Mouse (Mus musculus) hindbrain, embryonic 13.5 days (tissue): Measurements from ENCODE around the gene Ahdc1. TPM values are rescaled to one million over a fixed set of nuclear protein-coding genes. Genes with fewer than 3 reads are reported as not detected.

Experiments used
- ATAC-seq: fragments of 200-750 bp; cut with Nextera tagmentation; 2 replicates; pipeline ENCODE4 v1.8.0; 2017; ENCODE audit warnings: moderate TSS enrichment; ENCODE audit not compliant: low FRiP score
- H3K27ac ChIP-seq: fragments of 300-500 bp; sonication (generic); 2 replicates; pipeline ENCODE4 v1.5.1; 2015; ENCODE audit warnings: inconsistent platforms, mild to moderate bottlenecking, moderate library complexity
- H3K27me3 ChIP-seq: fragments of 300-500 bp; sonication (generic); 2 replicates; pipeline ENCODE4 v1.6.1; 2015; ENCODE audit warnings: mild to moderate bottlenecking, inconsistent platforms
- H3K36me3 ChIP-seq: fragments of 300-500 bp; sonication (generic); 2 replicates; pipeline ENCODE4 v1.6.1; 2015; ENCODE audit warnings: mild to moderate bottlenecking, inconsistent platforms
- H3K4me1 ChIP-seq: fragments of 300-500 bp; sonication (generic); replicated peaks from 2 replicates; pipeline ENCODE4 v1.6.1; 2015; ENCODE audit warnings: inconsistent platforms
- H3K4me2 ChIP-seq: fragments of 300-500 bp; sonication (generic); 2 replicates; pipeline ENCODE4 v1.6.1; 2015; ENCODE audit warnings: inconsistent platforms, mild to moderate bottlenecking, moderate library complexity
- H3K4me3 ChIP-seq: fragments of 300-500 bp; sonication (generic); 2 replicates; pipeline ENCODE4 v1.5.1; 2015; ENCODE audit warnings: mild to moderate bottlenecking, inconsistent platforms
- H3K9ac ChIP-seq: fragments of 300-500 bp; sonication (generic); 2 replicates; pipeline ENCODE4 v1.6.1; 2015; ENCODE audit warnings: mild to moderate bottlenecking, inconsistent platforms
- H3K9me3 ChIP-seq: fragments of 300-500 bp; sonication (generic); 2 replicates; pipeline ENCODE4 v1.6.1; 2016; ENCODE audit warnings: inconsistent platforms
- WGBS: fragments of 180-500 bp; shearing (Covaris S2); methylation state at CpG from one replicate; pipeline ENCODE4 v1.1.7; 2015; 5-methylcytosine and 5-hydroxymethylcytosine counted together
- polyA plus RNA-seq: library from polyadenylated mRNA; unstranded; fragments of >200 nt; fragmentation: Nextera tagmentation; extraction: Ambion mirVana; gene quantifications from 2 replicates; pipeline ENCODE4 v1.2.1, GENCODE M21; 2015

Gene Ahdc1
- polyA plus RNA-seq, 1 experiment from 2014 or later = 12.5 TPM

GRCm38 (mm10) chr4:132974904-132975303 lies 36.2 kb upstream of the Ahdc1 start:
- Histone ChIP-seq H3K27me3 (peaks cover 65% of the 10 kb centered on the region), H3K4me2 (peak overlapping the region; percentile 39), H3K4me1 (peaks cover 43% of the 10 kb centered on the region), H3K9ac (no peak overlapping the region), H3K9me3 (no peaks in the 10 kb centered on the region), H3K27ac (no peak overlapping the region), H3K36me3 (no peaks in the 10 kb centered on the region), H3K4me3 (peak overlapping the region; percentile 16; the same call in 1 of the 2 replicates)
- no peak for ATAC-seq
- WGBS = under 1% methylated on average over 15 of the region's 15 CpGs

GRCm38 (mm10) chr4:132975791-132976190 lies 35.3 kb upstream of the Ahdc1 start:
- Histone ChIP-seq H3K27ac (no peak overlapping the region), H3K4me2 (no peak overlapping the region), H3K4me3 (no peak overlapping the region), H3K27me3 (peaks cover 65% of the 10 kb centered on the region), H3K36me3 (no peaks in the 10 kb centered on the region), H3K4me1 (peaks cover 43% of the 10 kb centered on the region), H3K9ac (no peak overlapping the region), H3K9me3 (no peaks in the 10 kb centered on the region)
- 42% methylated on average over 3 of the region's 3 CpGs for WGBS
- ATAC-seq = no peak

DNA sequence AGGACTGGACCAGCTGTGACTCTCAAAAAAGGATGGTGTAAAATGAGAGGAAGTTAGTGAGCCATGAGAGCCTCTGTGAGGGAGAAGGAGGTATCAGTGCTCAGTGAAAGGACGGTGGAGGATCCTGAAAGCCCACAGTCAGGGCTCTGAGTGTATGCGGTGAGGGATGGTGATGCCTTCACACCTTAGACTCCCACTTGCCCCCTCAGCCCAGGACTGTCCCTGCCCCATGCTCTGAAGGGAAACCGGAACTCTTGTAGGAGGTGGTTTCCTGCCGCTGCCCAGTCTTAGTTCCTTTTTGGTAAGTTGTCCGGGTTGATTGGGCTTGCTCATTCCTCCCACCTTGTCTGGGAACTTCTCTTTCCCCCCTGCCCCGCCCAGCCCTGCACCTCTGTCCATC lies 34.3 kb upstream of the Ahdc1 start:
- WGBS = 78% methylated on average over 6 of the region's 6 CpGs
- Histone ChIP-seq H3K9me3 (no peaks in the 10 kb centered on the region), H3K27ac (no peak overlapping the region), H3K9ac (no peak overlapping the region), H3K4me1 (peaks cover 46% of the 10 kb centered on the region), H3K36me3 (no peaks in the 10 kb centered on the region), H3K27me3 (peaks cover 60% of the 10 kb centered on the region), H3K4me3 (no peak overlapping the region), H3K4me2 (no peak overlapping the region)
- no peak for ATAC-seq

DNA sequence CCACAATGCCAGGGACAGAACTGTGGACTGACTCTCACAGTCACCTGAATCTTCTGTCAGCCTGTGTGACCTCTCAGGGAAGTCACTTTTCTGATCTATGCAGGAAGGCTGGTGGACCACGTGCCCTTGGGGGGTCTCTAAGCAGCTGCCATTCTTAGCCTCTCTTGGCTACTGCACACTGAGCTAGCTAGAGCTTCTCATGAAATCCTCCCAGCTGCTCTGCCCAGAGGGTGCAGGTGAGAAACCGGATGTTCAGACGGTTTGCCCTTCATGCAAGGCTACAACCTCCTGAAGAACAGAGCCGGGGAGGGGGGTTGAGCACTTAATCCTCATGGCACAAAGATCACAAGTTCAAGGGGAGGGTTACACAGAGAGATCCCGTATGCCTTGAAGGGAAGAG lies 33.5 kb upstream of the Ahdc1 start:
- Histone ChIP-seq H3K27ac (no peak overlapping the region), H3K9ac (no peak overlapping the region), H3K4me2 (no peak overlapping the region), H3K36me3 (no peaks in the 10 kb centered on the region), H3K4me1 (peaks cover 40% of the 10 kb centered on the region), H3K9me3 (no peaks in the 10 kb centered on the region), H3K4me3 (no peak overlapping the region), H3K27me3 (peaks cover 52% of the 10 kb centered on the region)
- WGBS = 68% methylated on average over 5 of the region's 5 CpGs
- no peak for ATAC-seq

DNA sequence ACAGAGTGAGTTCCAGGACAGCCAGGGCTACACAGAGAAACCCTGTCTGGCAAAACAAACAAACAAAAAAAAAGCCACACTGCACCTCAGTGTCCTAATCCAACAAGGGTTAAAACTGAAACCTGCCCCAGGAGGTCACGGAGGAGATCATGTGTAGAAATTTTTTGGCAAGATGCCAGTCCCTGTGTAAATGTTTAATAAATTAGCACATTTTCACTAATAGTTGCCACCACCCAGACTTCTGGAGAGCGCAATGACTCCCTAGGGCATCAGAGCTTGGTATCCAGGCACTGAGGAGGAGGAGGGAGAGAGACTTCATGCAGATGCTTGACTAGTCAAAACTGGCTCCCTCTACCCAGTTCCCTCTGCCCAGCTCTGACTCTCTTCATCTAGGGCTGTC lies 31.9 kb upstream of the Ahdc1 start:
- Histone ChIP-seq H3K9ac (no peak overlapping the region), H3K36me3 (no peaks in the 10 kb centered on the region), H3K9me3 (no peaks in the 10 kb centered on the region), H3K4me1 (peaks cover 33% of the 10 kb centered on the region), H3K27ac (no peak overlapping the region), H3K27me3 (peaks cover 36% of the 10 kb centered on the region), H3K4me2 (no peak overlapping the region), H3K4me3 (no peak overlapping the region)
- ATAC-seq = no peak
- 54% methylated on average over 2 of the region's 2 CpGs for WGBS

DNA sequence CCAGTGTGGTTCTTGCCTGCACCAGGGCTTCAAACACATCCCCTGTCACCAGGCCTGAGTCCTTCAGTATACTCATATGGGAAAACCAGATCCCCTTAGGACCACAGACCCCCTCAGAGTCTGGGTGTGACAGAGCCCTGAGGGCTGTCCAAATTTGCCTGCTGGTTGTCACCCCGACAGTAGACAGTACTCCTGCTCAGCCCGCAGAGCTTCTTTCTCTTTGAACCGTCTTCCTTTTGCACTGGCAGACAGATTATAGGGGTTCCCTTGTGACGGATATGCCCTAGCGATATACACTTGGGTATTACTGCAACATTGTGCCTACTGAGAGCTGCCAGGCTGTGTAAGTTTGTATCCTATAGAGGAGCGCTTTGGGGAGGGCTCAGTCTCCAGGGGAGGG lies 29.4 kb upstream of the Ahdc1 start:
- Histone ChIP-seq H3K9me3 (no peaks in the 10 kb centered on the region), H3K4me1 (peaks cover 22% of the 10 kb centered on the region), H3K4me3 (no peak overlapping the region), H3K27ac (no peak overlapping the region), H3K36me3 (no peaks in the 10 kb centered on the region), H3K9ac (no peak overlapping the region), H3K27me3 (peaks cover 11% of the 10 kb centered on the region; the same call in 1 of the 2 replicates), H3K4me2 (no peak overlapping the region)
- no peak for ATAC-seq
- 82% methylated on average over 6 of the region's 6 CpGs for WGBS

DNA sequence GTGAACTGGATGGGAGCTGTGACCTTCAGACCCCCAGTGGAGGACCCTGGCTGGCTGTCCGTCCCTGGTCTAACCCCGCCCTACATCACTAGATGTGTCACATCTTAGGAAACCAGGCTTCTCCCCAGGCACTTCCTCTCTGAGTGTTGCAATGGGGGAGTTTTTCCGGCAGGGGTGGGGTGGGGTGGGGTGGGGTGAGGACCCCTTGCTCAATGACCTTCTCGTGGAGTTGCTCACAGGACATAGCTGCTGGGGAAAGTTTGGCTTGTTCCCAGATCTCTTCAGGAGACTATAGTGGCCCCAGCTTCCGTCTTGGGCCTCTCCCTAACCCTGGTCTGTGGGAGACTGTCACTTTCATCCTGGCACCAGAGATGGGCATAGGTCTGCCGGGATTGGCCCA lies 28.1 kb upstream of the Ahdc1 start:
- WGBS = 80% methylated on average over 6 of the region's 6 CpGs
- Histone ChIP-seq H3K36me3 (no peaks in the 10 kb centered on the region), H3K9ac (no peak overlapping the region), H3K9me3 (no peaks in the 10 kb centered on the region), H3K27me3 (no peaks in the 10 kb centered on the region), H3K4me2 (no peak overlapping the region), H3K27ac (no peak overlapping the region), H3K4me3 (no peak overlapping the region), H3K4me1 (peaks cover 22% of the 10 kb centered on the region)
- ATAC-seq = no peak

- no peaks in the 10 kb centered on the region for H3K36me3 ChIP-seq
- peaks cover 22% of the 10 kb centered on the region for H3K4me1 ChIP-seq
- H3K4me3 ChIP-seq = no peak overlapping the region
- peak overlapping the region; percentile 78 for H3K27ac ChIP-seq
- ATAC-seq = 0 out of 2 replicates have a peak, but pooled peaks have one; percentile 36
- peak overlapping the region; percentile 24; the same call in 1 of the 2 replicates for H3K9ac ChIP-seq
- H3K27me3 ChIP-seq = no peaks in the 10 kb centered on the region
- no peak overlapping the region for H3K4me2 ChIP-seq
- WGBS = 44% methylated on average over 7 of the region's 7 CpGs
- H3K9me3 ChIP-seq = no peaks in the 10 kb centered on the region
Measured at GRCm38 (mm10) chr4:132983664-132984512, 27.2 kb upstream of the Ahdc1 start.

DNA sequence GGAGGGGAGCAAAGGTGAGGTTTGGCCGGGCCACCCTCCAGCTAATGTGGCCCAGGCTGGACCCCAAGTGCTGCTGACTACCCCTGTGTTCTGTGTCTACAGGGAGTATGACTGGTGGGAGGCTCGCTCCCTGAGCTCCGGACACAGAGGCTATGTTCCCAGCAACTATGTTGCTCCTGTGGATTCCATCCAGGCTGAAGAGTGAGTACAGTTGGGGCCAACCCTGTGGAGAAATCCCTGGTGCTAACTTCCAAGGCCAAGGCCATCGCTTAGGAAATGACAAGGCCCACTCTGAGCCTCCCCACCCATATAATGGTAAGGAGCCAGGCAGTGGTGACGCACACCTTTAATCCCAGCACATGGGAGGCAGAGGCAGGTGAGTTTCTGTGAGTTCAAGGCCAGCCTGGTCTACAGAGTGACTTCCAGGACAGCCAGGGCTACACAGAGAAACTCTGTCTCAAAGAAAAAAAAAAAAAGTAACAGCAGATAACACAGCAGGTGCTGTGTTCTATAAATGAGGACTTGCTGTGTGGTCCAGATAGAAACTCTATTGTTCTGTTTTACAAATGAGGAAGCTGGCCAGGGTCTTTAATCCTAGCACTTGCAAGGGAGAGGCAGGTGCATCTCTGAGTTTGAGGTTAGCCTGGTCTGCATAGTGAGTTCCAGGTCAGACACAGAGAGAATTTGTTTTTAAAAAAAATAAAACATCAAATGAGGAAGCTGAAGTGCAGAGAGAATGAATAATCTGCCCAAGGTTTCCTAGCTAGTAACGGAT lies 22.3 kb upstream of the Ahdc1 start:
- no peak overlapping the region for H3K4me3 ChIP-seq

GRCm38 (mm10) chr4:132993553-132993952 lies 17.5 kb upstream of the Ahdc1 start:
- Histone ChIP-seq H3K9me3 (no peaks in the 10 kb centered on the region), H3K27ac (no peak overlapping the region), H3K36me3 (no peaks in the 10 kb centered on the region), H3K9ac (no peak overlapping the region), H3K4me1 (0 out of 2 replicates have a peak, but pooled peaks cover 6% of the 10 kb centered on the region), H3K4me2 (no peak overlapping the region), H3K27me3 (no peaks in the 10 kb centered on the region), H3K4me3 (no peak overlapping the region)
- 56% methylated on average over 4 of the region's 4 CpGs for WGBS
- ATAC-seq = no peak

More for the DNA sequence above, 22.3 kb upstream of the Ahdc1 start:
- Histone ChIP-seq H3K9ac (no peak overlapping the region), H3K27ac (no peak overlapping the region), H3K27me3 (no peaks in the 10 kb centered on the region), H3K4me1 (peaks cover 12% of the 10 kb centered on the region), H3K36me3 (no peaks in the 10 kb centered on the region), H3K4me2 (no peak overlapping the region), H3K9me3 (no peaks in the 10 kb centered on the region)
- no peak for ATAC-seq
- 86% methylated on average over 6 of the region's 6 CpGs for WGBS

DNA sequence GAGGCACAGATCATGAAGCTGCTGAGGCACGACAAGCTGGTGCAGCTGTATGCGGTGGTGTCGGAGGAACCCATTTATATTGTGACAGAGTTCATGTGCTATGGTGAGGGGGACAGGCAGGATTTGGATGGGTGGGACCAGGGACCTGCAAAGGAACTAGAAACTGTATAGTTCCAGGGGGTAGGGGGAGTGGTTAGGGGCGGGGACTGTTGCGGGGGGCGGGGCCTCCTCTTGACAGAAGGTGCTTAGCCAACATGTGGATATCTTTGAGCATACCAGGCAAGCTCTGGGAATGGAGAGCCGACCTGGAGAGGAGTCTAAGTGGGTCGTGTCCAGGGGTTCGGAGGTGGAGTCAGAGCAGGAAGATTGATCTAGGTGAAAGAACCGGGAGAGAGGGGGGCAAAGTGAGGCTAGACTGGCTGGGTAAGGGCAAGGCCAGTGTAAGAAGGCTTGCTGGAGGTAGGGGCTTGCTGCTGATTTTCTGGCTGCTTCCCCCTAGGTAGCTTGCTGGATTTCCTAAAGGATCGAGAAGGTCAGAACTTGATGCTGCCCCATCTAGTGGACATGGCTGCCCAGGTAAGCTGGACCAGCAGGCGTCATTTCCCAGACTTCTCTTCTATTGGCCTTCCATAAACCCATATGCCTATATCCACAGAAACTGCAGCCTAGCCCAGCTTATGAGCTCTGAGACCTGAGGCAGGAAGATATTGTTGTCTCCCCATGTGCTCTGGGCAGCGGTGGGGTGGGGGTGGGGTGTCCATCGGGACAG lies 13.4 kb upstream of the Ahdc1 start:
- 49% methylated on average over 14 of the region's 14 CpGs for WGBS
- no peak overlapping the region for H3K4me3 ChIP-seq
- H3K27ac ChIP-seq = no peak overlapping the region

DNA sequence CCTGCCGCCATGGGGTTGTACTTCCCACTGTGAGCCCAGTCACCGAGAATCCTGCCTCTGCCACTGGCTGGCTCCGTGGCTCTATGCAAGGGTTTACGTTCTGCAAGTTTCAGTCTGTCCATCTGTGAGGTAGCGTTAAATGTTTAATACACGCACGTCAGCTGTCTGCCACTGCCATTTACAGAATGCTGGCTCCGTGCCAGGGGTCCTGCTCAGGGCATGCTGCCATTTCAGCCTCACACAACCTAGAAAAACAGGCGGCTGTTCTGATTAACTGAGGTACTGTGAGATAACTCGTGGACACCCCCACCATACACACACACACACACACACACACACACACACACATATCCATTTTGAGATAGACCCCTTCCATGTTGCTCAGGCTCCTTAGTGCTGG lies 8.2 kb upstream of the Ahdc1 start:
- H3K9me3 ChIP-seq = no peaks in the 10 kb centered on the region
- ATAC-seq = no peak
- H3K4me3 ChIP-seq = no peak overlapping the region
- H3K4me1 ChIP-seq = peaks cover 20% of the 10 kb centered on the region
- H3K27ac ChIP-seq = peak overlapping the region; percentile 78
- 21% methylated on average over 10 of the region's 10 CpGs for WGBS
- peaks cover under 1% of the 10 kb centered on the region; the same call in 1 of the 2 replicates for H3K27me3 ChIP-seq
- no peak overlapping the region; the same call in 1 of the 2 replicates for H3K9ac ChIP-seq
- no peak overlapping the region for H3K4me2 ChIP-seq
- no peaks in the 10 kb centered on the region for H3K36me3 ChIP-seq

More for the DNA sequence above, 13.4 kb upstream of the Ahdc1 start:
- peaks cover 12% of the 10 kb centered on the region for H3K4me1 ChIP-seq
- no peaks in the 10 kb centered on the region for H3K9me3 ChIP-seq
- ATAC-seq = no peak
- no peaks in the 10 kb centered on the region for H3K36me3 ChIP-seq
- H3K27me3 ChIP-seq = no peaks in the 10 kb centered on the region
- no peak overlapping the region for H3K9ac ChIP-seq
- H3K4me2 ChIP-seq = no peak overlapping the region
